Mouse (Mus musculus): ENCODE results near the gene P2ry12. TPM values are rescaled to one million over a fixed set of nuclear protein-coding genes. Genes with fewer than 3 reads are reported as not detected.

Gene P2ry12
- total and polyA plus RNA-seq, 2 experiments from 2014 or later, result 0.98 TPM; not detected in 1

DNA sequence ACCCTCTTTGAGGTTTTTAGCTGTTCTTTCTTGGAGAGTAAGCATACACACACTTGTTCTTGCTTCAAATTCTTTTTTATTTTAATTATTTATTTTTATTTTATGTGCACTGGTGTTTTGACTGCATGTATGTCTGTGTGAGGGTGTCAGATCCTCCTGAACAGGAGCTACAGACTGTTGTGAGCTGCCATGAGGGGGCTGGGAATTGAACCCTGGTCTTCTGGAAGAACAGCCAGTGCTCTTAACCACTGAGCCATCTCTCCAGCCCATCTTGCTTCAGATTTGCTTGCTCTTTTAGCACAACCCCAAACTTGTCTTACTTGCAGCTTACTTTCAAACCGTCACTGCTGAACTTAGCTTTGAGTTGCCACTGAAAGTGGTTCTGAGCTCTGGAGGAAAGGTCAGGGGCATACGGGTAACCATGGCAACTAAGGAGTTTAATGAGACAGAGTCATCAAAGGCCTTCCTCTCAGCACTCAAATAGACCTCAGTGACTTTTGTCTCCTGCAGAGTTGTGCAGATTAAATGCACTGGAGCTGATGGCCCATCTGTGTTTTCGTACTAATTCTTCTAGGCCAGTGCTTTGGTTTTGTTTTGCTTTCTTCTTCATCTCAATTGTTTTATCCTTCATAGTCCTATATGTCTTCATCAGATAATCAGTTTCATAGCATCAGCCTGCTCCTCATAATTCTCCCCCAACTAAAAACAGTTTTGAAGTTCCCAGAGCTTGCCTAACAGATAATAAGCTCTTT is 15.0 kb upstream of the P2ry12 start:
- Histone ChIP-seq H3K4me1 (ENCODE audit: control insufficient read depth, insufficient read depth) (no peaks in the 10 kb centered on the region), H3K4me2 (ENCODE audit: low read depth, low read length) (no peak overlapping the region), H3K9me3 (replicated peaks; ENCODE audit: control insufficient read depth, low read length) (no peaks in the 10 kb centered on the region), H3K27me3 (ENCODE audit: control insufficient read depth, insufficient read depth, low read length) (no peaks in the 10 kb centered on the region), H3K27ac (ENCODE audit: low read depth) (no peak overlapping the region), H3K36me3 (replicated peaks; ENCODE audit: control insufficient read depth, insufficient read depth, low read length) (no peaks in the 10 kb centered on the region), H3K4me3 (ENCODE audit: low read depth, low read length) (no peak overlapping the region), H3K9ac (replicated peaks; ENCODE audit: low read depth, low read length) (no peak overlapping the region)
- 68% methylated on average over 3 of the region's 3 CpGs for WGBS
- no peak for TF ChIP-seq EP300 (IDR thresholded peaks at IDR 0.05; ENCODE audit: low read depth)
- TF ChIP-seq CTCF (IDR thresholded peaks at IDR 0.05; ENCODE audit: low read depth), result no peak
- no peak for DNase-seq (ENCODE audit: low spot score)
- no peak for ATAC-seq (ENCODE audit: insufficient read depth, low read depth)

DNA sequence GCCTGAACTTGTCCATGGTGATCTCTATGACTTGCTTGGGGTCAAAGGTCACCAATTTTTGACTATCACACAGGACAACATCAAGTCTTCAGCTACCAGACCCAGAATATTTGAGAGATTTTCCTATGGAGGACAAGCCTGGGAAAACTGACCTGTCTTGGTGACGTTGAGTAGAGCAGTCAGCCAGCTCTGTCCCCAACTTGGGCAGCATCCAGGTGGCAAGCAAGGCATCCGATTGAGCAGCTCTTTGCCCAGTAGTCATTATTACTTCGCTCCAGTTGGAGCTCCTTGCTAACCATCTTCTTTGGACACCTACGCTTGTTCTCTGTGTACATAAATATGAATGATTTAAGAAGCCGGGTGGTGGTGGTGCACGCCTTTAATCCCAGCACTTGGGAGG is 8.1 kb upstream of the P2ry12 start:
- DNase-seq (ENCODE audit: low spot score), result no peak
- WGBS, result 87% methylated on average over 6 of the region's 6 CpGs
- Histone ChIP-seq H3K9me3 (replicated peaks; ENCODE audit: control insufficient read depth, low read length) (no peaks in the 10 kb centered on the region), H3K4me3 (ENCODE audit: low read depth, low read length) (no peak overlapping the region), H3K36me3 (replicated peaks; ENCODE audit: control insufficient read depth, insufficient read depth, low read length) (no peaks in the 10 kb centered on the region), H3K9ac (replicated peaks; ENCODE audit: low read depth, low read length) (no peak overlapping the region), H3K4me2 (ENCODE audit: low read depth, low read length) (no peak overlapping the region), H3K4me1 (ENCODE audit: control insufficient read depth, insufficient read depth) (no peaks in the 10 kb centered on the region), H3K27ac (ENCODE audit: low read depth) (no peak overlapping the region), H3K27me3 (ENCODE audit: control insufficient read depth, insufficient read depth, low read length) (no peaks in the 10 kb centered on the region)
- no peak for TF ChIP-seq EP300 (IDR thresholded peaks at IDR 0.05; ENCODE audit: low read depth)
- TF ChIP-seq CTCF (IDR thresholded peaks at IDR 0.05; ENCODE audit: low read depth), result no peak
- no peak for ATAC-seq (ENCODE audit: insufficient read depth, low read depth)

- WGBS, result 70% methylated on average over 3 of the region's 3 CpGs
- peaks cover under 1% of the 10 kb centered on the region; the same call in 1 of the 2 replicates for H3K36me3 ChIP-seq (replicated peaks; ENCODE audit: control insufficient read depth, insufficient read depth, low read length)
These were observed 1.3 kb upstream of the P2ry12 start for GRCm38 (mm10) chr3:59263988-59264387.

GRCm38 (mm10) chr3:59263417-59263816 is 746 bp upstream of the P2ry12 start:
- no peak for ATAC-seq (ENCODE audit: insufficient read depth, low read depth)
- no peak overlapping the region for H3K4me2 ChIP-seq (ENCODE audit: low read depth, low read length)
- 93% methylated on average over 2 of the region's 2 CpGs for WGBS
- no peak for DNase-seq (ENCODE audit: low spot score)
- no peak overlapping the region for H3K27ac ChIP-seq (ENCODE audit: low read depth)
- no peaks in the 10 kb centered on the region for H3K9me3 ChIP-seq (replicated peaks; ENCODE audit: control insufficient read depth, low read length)
- no peak overlapping the region for H3K9ac ChIP-seq (replicated peaks; ENCODE audit: low read depth, low read length)
- H3K27me3 ChIP-seq (ENCODE audit: control insufficient read depth, insufficient read depth, low read length), result no peaks in the 10 kb centered on the region
- no peaks in the 10 kb centered on the region for H3K4me1 ChIP-seq (ENCODE audit: control insufficient read depth, insufficient read depth)
- H3K36me3 ChIP-seq (replicated peaks; ENCODE audit: control insufficient read depth, insufficient read depth, low read length), result peaks cover 4% of the 10 kb centered on the region; the same call in 1 of the 2 replicates
- TF ChIP-seq EP300 (IDR thresholded peaks at IDR 0.05; ENCODE audit: low read depth) (no peak), CTCF (IDR thresholded peaks at IDR 0.05; ENCODE audit: low read depth) (no peak)
- H3K4me3 ChIP-seq (ENCODE audit: low read depth, low read length), result no peak overlapping the region

More at GRCm38 (mm10) chr3:59263988-59264387, 1.3 kb upstream of the P2ry12 start:
- Histone ChIP-seq H3K27me3 (ENCODE audit: control insufficient read depth, insufficient read depth, low read length) (no peaks in the 10 kb centered on the region), H3K4me1 (ENCODE audit: control insufficient read depth, insufficient read depth) (no peaks in the 10 kb centered on the region), H3K4me3 (ENCODE audit: low read depth, low read length) (no peak overlapping the region), H3K4me2 (ENCODE audit: low read depth, low read length) (no peak overlapping the region), H3K27ac (ENCODE audit: low read depth) (no peak overlapping the region), H3K9me3 (replicated peaks; ENCODE audit: control insufficient read depth, low read length) (no peaks in the 10 kb centered on the region), H3K9ac (replicated peaks; ENCODE audit: low read depth, low read length) (no peak overlapping the region)
- no peak for ATAC-seq (ENCODE audit: insufficient read depth, low read depth)
- no peak for TF ChIP-seq EP300 (IDR thresholded peaks at IDR 0.05; ENCODE audit: low read depth)
- no peak for TF ChIP-seq CTCF (IDR thresholded peaks at IDR 0.05; ENCODE audit: low read depth)
- DNase-seq (ENCODE audit: low spot score), result no peak

- no peak overlapping the region for H3K4me2 ChIP-seq (ENCODE audit: low read depth, low read length)
- no peak overlapping the region for H3K27ac ChIP-seq (ENCODE audit: low read depth)
- WGBS, result 78% methylated on average over 9 of the region's 9 CpGs
- no peaks in the 10 kb centered on the region for H3K4me1 ChIP-seq (ENCODE audit: control insufficient read depth, insufficient read depth)
- no peak overlapping the region for H3K9ac ChIP-seq (replicated peaks; ENCODE audit: low read depth, low read length)
- H3K27me3 ChIP-seq (ENCODE audit: control insufficient read depth, insufficient read depth, low read length), result no peaks in the 10 kb centered on the region
- ATAC-seq (ENCODE audit: insufficient read depth, low read depth) (no peak), DNase-seq (ENCODE audit: low spot score) (no peak)
- H3K9me3 ChIP-seq (replicated peaks; ENCODE audit: control insufficient read depth, low read length), result no peaks in the 10 kb centered on the region
- H3K36me3 ChIP-seq (replicated peaks; ENCODE audit: control insufficient read depth, insufficient read depth, low read length), result peaks cover 4% of the 10 kb centered on the region; the same call in 1 of the 2 replicates
- H3K4me3 ChIP-seq (ENCODE audit: low read depth, low read length), result no peak overlapping the region
- TF ChIP-seq EP300 (IDR thresholded peaks at IDR 0.05; ENCODE audit: low read depth), result no peak
- no peak for TF ChIP-seq CTCF (IDR thresholded peaks at IDR 0.05; ENCODE audit: low read depth)
These were observed 780 bp downstream of the P2ry12 start for GRCm38 (mm10) chr3:59261709-59262472.
